Mouse (Mus musculus) frontal cortex, adult 2 months (tissue): ENCODE results near the gene Swsap1. TPM values are rescaled to one million over a fixed set of nuclear protein-coding genes. Genes with fewer than 3 reads are reported as not detected.

Experiments
- DNase-seq, 2 experiments: peaks; one replicate each; pipeline ENCODE4 v3.0.0; 2022; ENCODE audit warnings: low spot score in 1 of 2; ENCODE audit errors: extremely low spot score in 1 of 2
- polyA plus RNA-seq: library from polyadenylated mRNA; depleted of rRNA; stranded (reverse); fragments of >200 nt; gene quantifications from 2 replicates; pipeline ENCODE4 v1.2.3, GENCODE M21; 2012

Swsap1 gene
- polyA plus RNA-seq, 1 experiment: 10.1 TPM

GRCm38 (mm10) chr9:21962010-21962409 lies 6.5 kb downstream of the Swsap1 start:
- no peak for DNase-seq

GRCm38 (mm10) chr9:21962416-21963059 lies 7.0 kb downstream of the Swsap1 start:
- DNase-seq: peak in 1 of 2 experiments; percentile 85

GRCm38 (mm10) chr9:21963417-21963816 lies 7.9 kb downstream of the Swsap1 start, which contains the start of gene Epor:
Gene Epor, minus strand, starts transcription at chr9:21963506.
- no peak for DNase-seq

GRCm38 (mm10) chr9:21968883-21969282 lies 13.3 kb downstream of the Swsap1 start:
- no peak for DNase-seq

GRCm38 (mm10) chr9:21969304-21969703 lies 13.7 kb downstream of the Swsap1 start:
- no peak for DNase-seq

- DNase-seq: no peak
Measured at GRCm38 (mm10) chr9:21976626-21977175, 21.1 kb downstream of the Swsap1 start.

GRCm38 (mm10) chr9:21977331-21977730 lies 21.8 kb downstream of the Swsap1 start:
- DNase-seq: no peak

GRCm38 (mm10) chr9:21977972-21978371 lies 22.4 kb downstream of the Swsap1 start:
- DNase-seq: no peak

GRCm38 (mm10) chr9:21978398-21979128 lies 23.0 kb downstream of the Swsap1 start:
- no peak for DNase-seq

- DNase-seq: no peak
Measured at GRCm38 (mm10) chr9:21983911-21984310, 28.4 kb downstream of the Swsap1 start.

- DNase-seq: no peak
Measured at GRCm38 (mm10) chr9:21987592-21988342, 32.2 kb downstream of the Swsap1 start.

GRCm38 (mm10) chr9:21988421-21989101 lies 33.0 kb downstream of the Swsap1 start:
- no peak for DNase-seq

GRCm38 (mm10) chr9:21989230-21990110 lies 33.9 kb downstream of the Swsap1 start, which contains the start of gene Rgl3:
Gene Rgl3, minus strand, starts transcription at chr9:21989446.
- DNase-seq: no peak

GRCm38 (mm10) chr9:21992227-21992626 lies 36.7 kb downstream of the Swsap1 start:
- no peak for DNase-seq

GRCm38 (mm10) chr9:21996178-21996867 lies 40.8 kb downstream of the Swsap1 start:
- DNase-seq: no peak

GRCm38 (mm10) chr9:22000296-22000695 lies 44.7 kb downstream of the Swsap1 start:
- no peak for DNase-seq

GRCm38 (mm10) chr9:22001633-22002032 lies 46.1 kb downstream of the Swsap1 start:
- DNase-seq: no peak

- peak; percentile 99 to 100 for DNase-seq
Measured at GRCm38 (mm10) chr9:22002194-22003162, 46.9 kb downstream of the Swsap1 start, which contains the start of the genes Ccdc151 and Prkcsh. Gene Ccdc151, minus strand, starts transcription at chr9:22002634. Gene Prkcsh, plus strand, starts transcription at chr9:22002806.
